Mouse (Mus musculus): ENCODE measurements at regions not wholly inside any gene's neighbourhood (a gene's known extent, or its start where the extent isn't known, plus 50 kb on each side); places are given as distances from the start of the nearest gene placed in this dataset.
A peak's percentile ranks its signal among the peaks of the same experiment; 100 is the strongest.

- no peak for DNase-seq (ENCODE audit: inconsistent age in 2 of 2, low spot score in 1 of 2)
Observed at GRCm38 (mm10) chr3:128014909-128015308, 118.8 kb upstream of the Fam241a start.

- DNase-seq (ENCODE audit: inconsistent age in 2 of 2, low spot score in 1 of 2), result no peak
Observed at GRCm38 (mm10) chr3:128002905-128003641, 106.9 kb upstream of the Fam241a start.

- DNase-seq (ENCODE audit: inconsistent age in 2 of 2, low spot score in 1 of 2), result peak; percentile 4 to 62
Observed at GRCm38 (mm10) chr3:128001924-128002501, 105.9 kb upstream of the Fam241a start.

GRCm38 (mm10) chr3:127995678-127996077, 99.6 kb upstream of the Fam241a start:
- no peak for DNase-seq (ENCODE audit: inconsistent age in 2 of 2, low spot score in 1 of 2)

- DNase-seq (ENCODE audit: inconsistent age in 2 of 2, low spot score in 1 of 2), result no peak
Observed at GRCm38 (mm10) chr3:127987583-127987982, 91.5 kb upstream of the Fam241a start.

GRCm38 (mm10) chr3:127985165-127985564, 89.0 kb upstream of the Fam241a start:
- no peak for DNase-seq (ENCODE audit: inconsistent age in 2 of 2, low spot score in 1 of 2)

- DNase-seq (ENCODE audit: inconsistent age in 2 of 2, low spot score in 1 of 2), result no peak
Observed at GRCm38 (mm10) chr3:127977240-127977639, 81.1 kb upstream of the Fam241a start.

GRCm38 (mm10) chr3:127970891-127971290, 74.8 kb upstream of the Fam241a start:
- peak; percentile 56 to 88 for DNase-seq (ENCODE audit: inconsistent age in 2 of 2, low spot score in 1 of 2)

GRCm38 (mm10) chr3:127967170-127967569, 71.0 kb upstream of the Fam241a start:
- DNase-seq (ENCODE audit: inconsistent age in 2 of 2, low spot score in 1 of 2), result no peak

- no peak for DNase-seq (ENCODE audit: inconsistent age in 2 of 2, low spot score in 1 of 2)
Observed at GRCm38 (mm10) chr3:127966214-127966613, 70.1 kb upstream of the Fam241a start.

- no peak for DNase-seq (ENCODE audit: inconsistent age in 2 of 2, low spot score in 1 of 2)
Observed at GRCm38 (mm10) chr3:127958919-127959684, 63.0 kb upstream of the Fam241a start.

- DNase-seq (ENCODE audit: inconsistent age in 2 of 2, low spot score in 1 of 2), result no peak
Observed at GRCm38 (mm10) chr3:127954856-127955255, 58.7 kb upstream of the Fam241a start.

GRCm38 (mm10) chr3:127953610-127954009, 57.5 kb upstream of the Fam241a start:
- DNase-seq (ENCODE audit: inconsistent age in 2 of 2, low spot score in 1 of 2), result no peak

GRCm38 (mm10) chr3:127948898-127949620, 52.9 kb upstream of the Fam241a start:
- peak; percentile 19 to 85 for DNase-seq (ENCODE audit: inconsistent age in 2 of 2, low spot score in 1 of 2)

GRCm38 (mm10) chr3:127948326-127948725, 52.2 kb upstream of the Fam241a start:
- no peak for DNase-seq (ENCODE audit: inconsistent age in 2 of 2, low spot score in 1 of 2)

All from adrenal gland, adult (tissue).